Mouse (Mus musculus): ENCODE results near the gene Wdr74. TPM values are rescaled to one million over a fixed set of nuclear protein-coding genes. Genes with fewer than 3 reads are reported as not detected.

The Wdr74 gene
- total RNA-seq (2014; rRNA removed) (12.5 and 16.6 TPM in 2 replicates), polyA plus RNA-seq (2012; rRNA removed) (23.8 and 28.9 TPM in 2 replicates)

DNA sequence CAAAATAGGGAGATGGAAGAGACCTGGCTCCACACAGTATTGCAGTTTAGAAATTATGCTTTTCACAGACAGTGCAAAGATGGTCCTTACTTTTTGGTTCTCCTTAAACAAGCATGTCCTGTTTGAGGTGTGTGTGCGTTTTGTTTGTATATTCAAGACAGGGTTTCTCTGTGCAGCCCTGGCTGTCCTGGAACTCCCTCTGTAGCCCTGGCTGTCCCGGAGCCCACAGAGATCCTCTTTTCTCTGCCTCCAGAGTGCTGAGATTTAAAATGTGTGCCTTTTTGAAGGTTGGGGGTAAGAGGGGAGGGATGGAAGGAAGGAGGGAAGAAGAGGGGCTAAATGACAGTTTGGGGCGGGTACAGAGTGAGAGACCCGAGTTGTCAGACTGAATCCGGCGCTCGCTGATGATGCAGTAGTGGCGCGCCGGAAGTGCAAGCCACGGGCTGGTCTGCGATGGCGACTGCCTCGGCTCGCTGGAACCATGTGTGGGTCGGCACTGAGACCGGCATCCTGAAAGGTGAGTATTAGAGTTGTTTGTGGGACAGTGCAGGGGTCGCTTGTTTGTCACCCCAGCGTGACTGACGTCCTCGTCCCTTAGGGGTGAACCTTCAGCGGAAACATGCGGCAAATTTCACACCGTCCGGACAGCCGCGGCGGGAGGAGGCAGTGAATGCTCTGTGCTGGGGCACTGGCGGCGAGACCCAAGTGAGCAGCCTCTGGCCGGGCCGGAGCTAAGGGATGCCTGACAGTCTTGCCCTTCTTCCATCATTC is at the start of gene Wdr74:
Gene Wdr74, plus strand, starts transcription at position 439 of the 771 bp plus-strand sequence.
- under 1% methylated on average over 32 of the region's 32 CpGs for WGBS
- DNase-seq (ENCODE audit: extremely low read depth, low read depth, low spot score), result peak; percentile 67
- peak within 1 kb of the TSS; percentile 85 for H3K4me3 ChIP-seq (ENCODE audit: insufficient read depth, low read depth, low read length)

DNA sequence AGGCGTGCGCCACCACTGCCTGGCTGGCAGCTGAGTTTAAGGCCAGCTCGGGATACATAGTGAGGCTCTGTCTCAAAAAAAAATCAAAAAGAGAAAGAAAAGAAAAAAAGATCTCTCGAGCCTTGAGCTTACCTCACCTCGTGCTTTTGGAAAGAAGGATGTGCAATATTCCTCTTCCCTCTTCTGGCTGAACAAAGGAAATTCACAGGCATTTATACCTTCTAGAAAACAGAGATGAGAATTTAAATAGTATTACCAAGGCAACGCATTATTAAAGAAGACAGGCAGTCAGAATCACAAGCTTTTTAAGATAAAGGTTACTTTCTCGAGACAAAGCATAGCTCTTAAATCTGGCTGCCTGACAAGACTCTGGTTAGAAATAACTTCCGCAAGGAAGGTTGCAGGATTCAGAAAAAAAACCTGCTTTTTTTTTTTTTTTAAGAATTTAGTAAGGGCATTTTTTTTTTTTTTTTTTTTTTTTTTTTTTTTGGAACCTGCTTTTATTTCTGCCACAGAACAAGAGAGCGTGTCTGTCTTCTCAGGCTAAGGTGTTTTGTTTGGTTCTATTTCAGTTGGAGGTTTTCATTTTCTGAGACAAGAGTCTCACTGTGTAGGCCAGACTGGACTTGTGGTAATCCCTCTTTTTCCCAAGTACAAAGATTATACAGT is 43.6 kb upstream of the Wdr74 start:
- no peak overlapping the region for H3K27ac ChIP-seq (replicated peaks; ENCODE audit: insufficient read depth, low read depth, low read length)
- DNase-seq (ENCODE audit: extremely low read depth, low read depth, low spot score), result no peak
- no peaks in the 10 kb centered on the region for H3K36me3 ChIP-seq (ENCODE audit: control insufficient read depth, insufficient read depth, low read length)
- H3K27me3 ChIP-seq (ENCODE audit: control insufficient read depth, insufficient read depth, low read length), result no peaks in the 10 kb centered on the region
- H3K79me2 ChIP-seq (ENCODE audit: control insufficient read depth, insufficient read depth, low read length), result no peaks in the 10 kb centered on the region
- H3K4me3 ChIP-seq (ENCODE audit: insufficient read depth, low read depth, low read length), result no peak overlapping the region
- 79% methylated on average over 9 of the region's 9 CpGs for WGBS
- H3K9ac ChIP-seq (ENCODE audit: low read depth, low read length), result no peak overlapping the region
- no peak for TF ChIP-seq CTCF (IDR thresholded peaks at IDR 0.05; ENCODE audit: low read depth, low read length)
- TF ChIP-seq POLR2A (IDR thresholded peaks at IDR 0.05; ENCODE audit: extremely low read depth, insufficient read depth, low read length), result no peak
- H3K4me1 ChIP-seq (ENCODE audit: control insufficient read depth, insufficient read depth, low read length), result 0 out of 2 replicates have a peak, but pooled peaks cover 2% of the 10 kb centered on the region

More for the DNA sequence above, at the start of gene Wdr74:
- TF ChIP-seq POLR2A (IDR thresholded peaks at IDR 0.05; ENCODE audit: extremely low read depth, insufficient read depth, low read length) (peak; percentile 86), CTCF (IDR thresholded peaks at IDR 0.05; ENCODE audit: low read depth, low read length) (no peak)
- Histone ChIP-seq H3K27me3 (ENCODE audit: control insufficient read depth, insufficient read depth, low read length) (no peaks in the 10 kb centered on the region), H3K27ac (replicated peaks; ENCODE audit: insufficient read depth, low read depth, low read length) (peak within 1 kb of the TSS; percentile 29; the same call in 1 of the 2 replicates), H3K36me3 (ENCODE audit: control insufficient read depth, insufficient read depth, low read length) (peaks cover 12% of the 10 kb centered on the region), H3K4me1 (ENCODE audit: control insufficient read depth, insufficient read depth, low read length) (peaks cover 3% of the 10 kb centered on the region; the same call in 1 of the 2 replicates), H3K79me2 (ENCODE audit: control insufficient read depth, insufficient read depth, low read length) (no peaks in the 10 kb centered on the region; the same call in 1 of the 2 replicates), H3K9ac (ENCODE audit: low read depth, low read length) (peak within 1 kb of the TSS; percentile 82)

DNA sequence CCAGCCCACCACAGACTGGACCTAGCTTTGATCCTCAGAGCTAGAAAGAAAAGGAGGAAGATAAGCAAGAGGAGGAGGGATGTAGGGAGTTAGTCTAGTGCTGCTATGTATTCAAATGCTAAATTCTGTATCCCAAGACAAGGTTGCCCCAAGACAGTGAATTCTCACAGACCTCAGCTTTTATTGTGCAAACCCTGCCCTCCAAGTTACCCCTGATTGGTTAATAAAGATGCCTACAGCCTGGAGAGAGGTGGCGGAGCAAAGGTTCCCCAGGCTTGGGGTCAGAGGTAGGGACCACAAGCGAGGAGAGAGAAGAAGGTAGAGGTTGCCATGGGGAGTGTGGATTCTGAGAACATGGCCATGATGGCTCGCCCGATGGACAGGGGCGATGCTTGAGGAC is 42.9 kb upstream of the Wdr74 start:
- Histone ChIP-seq H3K9ac (ENCODE audit: low read depth, low read length) (no peak overlapping the region), H3K27ac (replicated peaks; ENCODE audit: insufficient read depth, low read depth, low read length) (no peak overlapping the region), H3K4me1 (ENCODE audit: control insufficient read depth, insufficient read depth, low read length) (0 out of 2 replicates have a peak, but pooled peaks cover 2% of the 10 kb centered on the region), H3K79me2 (ENCODE audit: control insufficient read depth, insufficient read depth, low read length) (no peaks in the 10 kb centered on the region), H3K36me3 (ENCODE audit: control insufficient read depth, insufficient read depth, low read length) (no peaks in the 10 kb centered on the region), H3K27me3 (ENCODE audit: control insufficient read depth, insufficient read depth, low read length) (no peaks in the 10 kb centered on the region), H3K4me3 (ENCODE audit: insufficient read depth, low read depth, low read length) (no peak overlapping the region)
- no peak for DNase-seq (ENCODE audit: extremely low read depth, low read depth, low spot score)
- no peak for TF ChIP-seq CTCF (IDR thresholded peaks at IDR 0.05; ENCODE audit: low read depth, low read length)
- no peak for TF ChIP-seq POLR2A (IDR thresholded peaks at IDR 0.05; ENCODE audit: extremely low read depth, insufficient read depth, low read length)
- WGBS, result 90% methylated on average over 5 of the region's 5 CpGs

DNA sequence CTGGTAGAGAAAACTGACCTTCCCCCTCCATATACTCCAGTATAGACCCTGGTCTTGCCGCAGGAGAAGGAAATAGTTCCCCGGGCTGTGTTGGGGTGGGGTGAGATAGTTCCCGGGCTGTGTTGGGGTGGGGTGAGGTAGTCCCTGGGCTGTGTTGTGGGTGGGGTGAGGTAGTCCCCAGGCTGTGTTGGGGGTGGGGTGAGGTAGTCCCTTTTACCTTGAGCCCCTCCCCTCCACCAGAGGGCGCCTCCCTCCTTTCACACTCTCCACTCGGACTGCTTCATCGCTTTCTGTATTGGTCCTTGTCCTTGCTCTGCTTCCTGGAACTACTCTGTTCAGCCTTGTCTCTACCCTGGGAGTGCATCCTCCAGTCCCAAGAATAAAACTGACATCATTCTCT is 40.3 kb upstream of the Wdr74 start:
- no peak overlapping the region for H3K27ac ChIP-seq (replicated peaks; ENCODE audit: insufficient read depth, low read depth, low read length)
- DNase-seq (ENCODE audit: extremely low read depth, low read depth, low spot score), result no peak
- H3K27me3 ChIP-seq (ENCODE audit: control insufficient read depth, insufficient read depth, low read length), result no peaks in the 10 kb centered on the region
- H3K36me3 ChIP-seq (ENCODE audit: control insufficient read depth, insufficient read depth, low read length), result no peaks in the 10 kb centered on the region
- no peaks in the 10 kb centered on the region for H3K79me2 ChIP-seq (ENCODE audit: control insufficient read depth, insufficient read depth, low read length)
- TF ChIP-seq POLR2A (IDR thresholded peaks at IDR 0.05; ENCODE audit: extremely low read depth, insufficient read depth, low read length) (no peak), CTCF (IDR thresholded peaks at IDR 0.05; ENCODE audit: low read depth, low read length) (peak; percentile 75)
- H3K4me3 ChIP-seq (ENCODE audit: insufficient read depth, low read depth, low read length), result no peak overlapping the region
- H3K4me1 ChIP-seq (ENCODE audit: control insufficient read depth, insufficient read depth, low read length), result 0 out of 2 replicates have a peak, but pooled peaks cover 2% of the 10 kb centered on the region
- H3K9ac ChIP-seq (ENCODE audit: low read depth, low read length), result no peak overlapping the region
- 31% methylated on average over 5 of the region's 6 CpGs for WGBS

DNA sequence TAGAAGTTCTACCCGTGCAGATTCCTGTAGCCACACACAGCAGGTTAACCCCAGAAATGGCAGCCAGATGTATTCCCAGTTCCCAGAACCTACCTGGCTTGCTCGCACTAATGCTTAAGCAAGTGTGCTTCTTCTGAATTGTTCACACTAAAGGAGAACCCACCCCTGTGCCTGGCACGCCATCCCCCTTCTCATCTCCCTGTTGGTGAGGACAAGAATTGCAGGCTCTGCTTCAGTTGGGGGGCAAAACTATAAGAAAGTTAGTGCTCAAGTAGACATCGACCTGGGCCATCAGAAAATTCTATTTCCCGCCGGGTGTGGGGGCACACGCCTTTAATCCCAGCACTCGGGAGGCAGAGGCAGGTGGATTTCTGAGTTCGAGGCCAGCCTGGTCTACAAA is 36.0 kb upstream of the Wdr74 start:
- 0 out of 2 replicates have a peak, but pooled peaks cover 2% of the 10 kb centered on the region for H3K4me1 ChIP-seq (ENCODE audit: control insufficient read depth, insufficient read depth, low read length)
- H3K27me3 ChIP-seq (ENCODE audit: control insufficient read depth, insufficient read depth, low read length), result no peaks in the 10 kb centered on the region
- H3K79me2 ChIP-seq (ENCODE audit: control insufficient read depth, insufficient read depth, low read length), result no peaks in the 10 kb centered on the region
- WGBS, result 81% methylated on average over 9 of the region's 9 CpGs
- H3K4me3 ChIP-seq (ENCODE audit: insufficient read depth, low read depth, low read length), result no peak overlapping the region
- no peak overlapping the region for H3K9ac ChIP-seq (ENCODE audit: low read depth, low read length)
- H3K36me3 ChIP-seq (ENCODE audit: control insufficient read depth, insufficient read depth, low read length), result no peaks in the 10 kb centered on the region
- DNase-seq (ENCODE audit: extremely low read depth, low read depth, low spot score), result no peak
- H3K27ac ChIP-seq (replicated peaks; ENCODE audit: insufficient read depth, low read depth, low read length), result no peak overlapping the region
- no peak for TF ChIP-seq CTCF (IDR thresholded peaks at IDR 0.05; ENCODE audit: low read depth, low read length)
- no peak for TF ChIP-seq POLR2A (IDR thresholded peaks at IDR 0.05; ENCODE audit: extremely low read depth, insufficient read depth, low read length)

Measured in liver, adult 2 months (tissue).